Mouse (Mus musculus): ENCODE measurements at regions not wholly inside any gene's neighbourhood (a gene's known extent, or its start where the extent isn't known, plus 50 kb on each side); places are given as distances from the start of the nearest gene placed in this dataset.
A peak's percentile ranks its signal among the peaks of the same experiment; 100 is the strongest.

DNA sequence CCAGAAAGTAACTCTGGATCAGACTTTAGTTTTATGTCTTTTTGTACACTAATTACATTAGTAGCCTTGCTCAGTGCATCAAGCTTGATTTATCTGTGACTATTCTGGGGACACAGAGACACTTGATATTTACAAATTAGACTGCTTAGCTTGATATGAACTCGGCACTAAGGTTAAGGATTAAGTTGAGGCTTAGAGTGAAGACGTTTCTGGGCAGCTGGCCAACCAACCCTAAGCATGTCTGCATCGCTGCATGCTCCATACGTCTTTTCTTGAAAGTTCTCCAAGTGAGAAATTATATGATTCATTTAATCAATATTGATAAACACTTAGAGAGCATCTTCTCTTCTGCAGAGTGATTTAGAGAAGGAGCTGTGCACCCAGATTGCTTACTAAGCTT is 352.6 kb upstream of the Slitrk1 start:
- Histone ChIP-seq H3K9me3 (ENCODE audit: low read length) (no peaks in the 10 kb centered on the region), H3K4me1 (ENCODE audit: insufficient read depth, low read length) (no peaks in the 10 kb centered on the region), H3K36me3 (ENCODE audit: insufficient read depth, low read length) (no peaks in the 10 kb centered on the region), H3K9ac (replicated peaks; ENCODE audit: low read length, poor library complexity, severe bottlenecking) (no peak overlapping the region), H3K27me3 (ENCODE audit: insufficient read depth, low read length) (no peaks in the 10 kb centered on the region), H3K4me2 (ENCODE audit: low read depth, low read length, poor library complexity, severe bottlenecking) (no peak overlapping the region), H3K4me3 (ENCODE audit: low read depth, low read length) (no peak overlapping the region), H3K27ac (ENCODE audit: low read depth, low read length) (no peak overlapping the region)
- WGBS = 43% methylated on average over 4 of the region's 4 CpGs
- no peak for TF ChIP-seq CTCF (IDR thresholded peaks at IDR 0.05)
- ATAC-seq (ENCODE audit: low FRiP score) = no peak
- DNase-seq (ENCODE audit: low spot score) = peak; percentile 17

DNA sequence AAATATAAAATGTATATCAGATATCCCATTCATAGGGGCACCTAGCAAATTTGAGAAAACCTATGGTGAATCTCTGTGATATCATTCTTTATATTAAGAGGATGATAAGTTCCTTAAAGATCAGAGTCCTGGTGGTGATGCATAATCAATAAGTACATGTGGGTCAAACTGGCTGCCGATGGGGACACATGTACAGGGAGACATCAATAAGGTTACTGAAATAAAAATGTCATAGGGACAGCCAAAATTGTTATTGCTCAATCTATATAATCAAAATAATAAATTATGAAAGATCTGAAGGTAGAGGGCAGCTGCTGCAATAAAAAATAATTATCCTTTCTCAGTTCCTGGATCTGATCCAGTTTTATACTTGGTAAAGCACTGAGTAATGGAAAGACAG is 348.0 kb upstream of the Slitrk1 start:
- Histone ChIP-seq H3K36me3 (ENCODE audit: insufficient read depth, low read length) (no peaks in the 10 kb centered on the region), H3K4me3 (ENCODE audit: low read depth, low read length) (no peak overlapping the region), H3K27me3 (ENCODE audit: insufficient read depth, low read length) (no peaks in the 10 kb centered on the region), H3K4me2 (ENCODE audit: low read depth, low read length, poor library complexity, severe bottlenecking) (no peak overlapping the region), H3K9ac (replicated peaks; ENCODE audit: low read length, poor library complexity, severe bottlenecking) (no peak overlapping the region), H3K4me1 (ENCODE audit: insufficient read depth, low read length) (no peaks in the 10 kb centered on the region), H3K9me3 (ENCODE audit: low read length) (no peaks in the 10 kb centered on the region), H3K27ac (ENCODE audit: low read depth, low read length) (no peak overlapping the region)
- no peak for ATAC-seq (ENCODE audit: low FRiP score)
- WGBS = 97% methylated on average over 1 of the region's 1 CpGs
- DNase-seq (ENCODE audit: low spot score) = no peak
- no peak for TF ChIP-seq CTCF (IDR thresholded peaks at IDR 0.05)

GRCm38 (mm10) chr14:109214848-109215247 is 300.9 kb upstream of the Slitrk1 start:
- Histone ChIP-seq H3K9ac (replicated peaks; ENCODE audit: low read length, poor library complexity, severe bottlenecking) (no peak overlapping the region), H3K27ac (ENCODE audit: low read depth, low read length) (no peak overlapping the region), H3K4me1 (ENCODE audit: insufficient read depth, low read length) (no peaks in the 10 kb centered on the region), H3K4me2 (ENCODE audit: low read depth, low read length, poor library complexity, severe bottlenecking) (no peak overlapping the region), H3K27me3 (ENCODE audit: insufficient read depth, low read length) (no peaks in the 10 kb centered on the region), H3K36me3 (ENCODE audit: insufficient read depth, low read length) (no peaks in the 10 kb centered on the region), H3K9me3 (ENCODE audit: low read length) (no peaks in the 10 kb centered on the region), H3K4me3 (ENCODE audit: low read depth, low read length) (no peak overlapping the region)
- WGBS = 95% methylated on average over 8 of the region's 8 CpGs
- no peak for ATAC-seq (ENCODE audit: low FRiP score)
- TF ChIP-seq CTCF (IDR thresholded peaks at IDR 0.05) = no peak
- no peak for DNase-seq (ENCODE audit: low spot score)

DNA sequence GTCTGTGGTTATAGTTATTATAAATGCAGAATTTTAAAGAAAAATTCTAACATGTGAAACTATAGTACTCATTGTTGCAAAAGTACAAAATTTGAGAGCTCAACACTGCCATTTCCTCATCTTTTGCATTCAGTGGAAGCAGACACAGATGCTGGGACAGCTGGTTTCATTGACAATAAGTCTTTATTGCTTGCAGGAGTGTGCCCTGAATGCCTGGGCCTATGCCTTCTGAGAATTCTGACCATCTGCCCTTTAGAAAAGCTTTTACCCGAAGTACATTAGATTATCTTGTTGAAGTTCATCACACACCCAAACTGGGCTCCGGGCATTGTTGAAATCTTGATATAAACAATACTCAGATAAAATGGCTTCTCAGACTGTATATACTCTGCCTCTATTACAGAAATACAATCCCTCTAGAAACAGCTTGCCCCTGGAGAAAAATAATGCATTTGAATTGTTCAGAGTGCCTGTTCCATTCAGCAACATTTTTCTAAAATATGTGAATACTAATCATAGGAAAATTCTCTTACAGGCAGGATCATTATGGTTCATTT is 266.1 kb upstream of the Slitrk1 start:
- Histone ChIP-seq H3K36me3 (ENCODE audit: insufficient read depth, low read length) (no peaks in the 10 kb centered on the region), H3K4me1 (ENCODE audit: insufficient read depth, low read length) (no peaks in the 10 kb centered on the region), H3K4me2 (ENCODE audit: low read depth, low read length, poor library complexity, severe bottlenecking) (no peak overlapping the region), H3K4me3 (ENCODE audit: low read depth, low read length) (no peak overlapping the region), H3K9me3 (ENCODE audit: low read length) (no peaks in the 10 kb centered on the region), H3K27ac (ENCODE audit: low read depth, low read length) (no peak overlapping the region), H3K9ac (replicated peaks; ENCODE audit: low read length, poor library complexity, severe bottlenecking) (no peak overlapping the region), H3K27me3 (ENCODE audit: insufficient read depth, low read length) (no peaks in the 10 kb centered on the region)
- DNase-seq (ENCODE audit: low spot score) (peak; percentile 23), ATAC-seq (ENCODE audit: low FRiP score) (no peak)
- no peak for TF ChIP-seq CTCF (IDR thresholded peaks at IDR 0.05)
- 46% methylated on average over 2 of the region's 2 CpGs for WGBS

DNA sequence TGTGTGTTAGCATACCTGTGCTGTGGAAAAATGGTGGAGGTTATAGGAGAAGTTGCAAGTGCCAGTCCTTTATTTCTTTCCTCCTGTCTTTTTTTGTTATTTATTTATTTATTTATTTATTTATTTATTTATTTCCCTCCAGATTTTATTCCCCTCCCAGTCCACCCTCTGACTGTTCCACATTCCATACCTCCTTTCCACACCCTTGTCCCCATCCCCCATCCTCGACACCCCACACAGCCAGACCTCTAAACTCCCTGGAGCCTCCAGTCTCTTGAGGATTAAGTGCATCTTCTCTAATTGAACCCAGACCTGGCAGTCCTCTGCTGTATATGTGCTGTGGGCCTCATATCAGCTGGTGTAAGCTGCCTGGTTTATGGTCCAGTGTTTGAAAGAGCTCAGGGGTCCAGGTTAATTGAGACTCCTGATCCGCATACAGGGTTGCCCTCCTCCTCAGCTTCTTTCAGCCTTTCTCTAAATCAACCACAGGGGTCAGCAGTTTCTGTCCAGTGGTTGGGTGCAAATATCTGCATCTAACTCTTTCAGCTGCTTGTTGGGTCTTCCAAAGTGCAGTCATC is 262.7 kb upstream of the Slitrk1 start:
- ATAC-seq (ENCODE audit: low FRiP score) = no peak
- no peak for DNase-seq (ENCODE audit: low spot score)
- 75% methylated on average over 2 of the region's 2 CpGs for WGBS
- no peaks in the 10 kb centered on the region for H3K36me3 ChIP-seq (ENCODE audit: insufficient read depth, low read length)
- no peaks in the 10 kb centered on the region for H3K27me3 ChIP-seq (ENCODE audit: insufficient read depth, low read length)
- H3K4me2 ChIP-seq (ENCODE audit: low read depth, low read length, poor library complexity, severe bottlenecking) = no peak overlapping the region
- no peak overlapping the region for H3K27ac ChIP-seq (ENCODE audit: low read depth, low read length)
- H3K4me1 ChIP-seq (ENCODE audit: insufficient read depth, low read length) = no peaks in the 10 kb centered on the region
- H3K9ac ChIP-seq (replicated peaks; ENCODE audit: low read length, poor library complexity, severe bottlenecking) = no peak overlapping the region
- no peaks in the 10 kb centered on the region for H3K9me3 ChIP-seq (ENCODE audit: low read length)
- no peak for TF ChIP-seq CTCF (IDR thresholded peaks at IDR 0.05)
- H3K4me3 ChIP-seq (ENCODE audit: low read depth, low read length) = no peak overlapping the region

DNA sequence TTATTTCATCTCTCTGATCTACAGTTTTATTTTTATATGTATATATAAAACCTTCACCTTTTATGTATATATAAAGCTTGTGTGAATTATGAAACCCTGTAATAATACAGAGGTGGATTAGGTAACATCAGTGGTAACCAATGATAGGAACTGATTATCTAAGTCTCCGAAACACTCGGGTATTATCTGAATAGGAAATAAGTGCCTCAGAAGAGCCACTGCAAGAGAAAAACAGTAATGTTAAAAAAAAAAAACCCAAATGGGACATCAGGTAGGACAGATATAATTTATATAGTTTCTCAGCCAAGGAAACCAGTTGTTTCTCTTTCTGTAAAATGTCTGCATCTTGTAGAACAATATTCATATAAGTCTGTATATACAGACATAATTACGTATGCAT is 261.9 kb upstream of the Slitrk1 start:
- Histone ChIP-seq H3K36me3 (ENCODE audit: insufficient read depth, low read length) (no peaks in the 10 kb centered on the region), H3K27me3 (ENCODE audit: insufficient read depth, low read length) (no peaks in the 10 kb centered on the region), H3K4me1 (ENCODE audit: insufficient read depth, low read length) (no peaks in the 10 kb centered on the region), H3K4me3 (ENCODE audit: low read depth, low read length) (no peak overlapping the region), H3K9me3 (ENCODE audit: low read length) (no peaks in the 10 kb centered on the region), H3K27ac (ENCODE audit: low read depth, low read length) (no peak overlapping the region), H3K4me2 (ENCODE audit: low read depth, low read length, poor library complexity, severe bottlenecking) (no peak overlapping the region), H3K9ac (replicated peaks; ENCODE audit: low read length, poor library complexity, severe bottlenecking) (no peak overlapping the region)
- ATAC-seq (ENCODE audit: low FRiP score) (no peak), DNase-seq (ENCODE audit: low spot score) (no peak)
- no peak for TF ChIP-seq CTCF (IDR thresholded peaks at IDR 0.05)
- WGBS = 89% methylated on average over 3 of the region's 3 CpGs
